Mouse (Mus musculus) splenic B cell, adult 2 months (primary cell): ENCODE measurements around the gene Cyp21a1.
"Not testable (repeated sequence)": the region's sequence is repeated elsewhere in the genome, so short reads cannot be mapped to it uniquely, and the experiment has no call there.

Experiments
- DNase-seq: peaks from one replicate; pipeline ENCODE4 v3.0.0-alpha.2; 2011; ENCODE audit warnings: low read depth, low spot score
- H3K27me3 ChIP-seq: 2 replicates; pipeline ENCODE4 v1.6.1; 2012; ENCODE audit warnings: mild to moderate bottlenecking, low read length, moderate library complexity, mixed read lengths; ENCODE audit not compliant: control insufficient read depth, poor library complexity, insufficient read depth, severe bottlenecking
- H3K36me3 ChIP-seq: 2 replicates; pipeline ENCODE4 v1.6.1; 2012; ENCODE audit warnings: mild to moderate bottlenecking, low read length, moderate library complexity, mixed read lengths; ENCODE audit not compliant: control insufficient read depth, poor library complexity, insufficient read depth, severe bottlenecking

Gene Cyp21a1

DNA sequence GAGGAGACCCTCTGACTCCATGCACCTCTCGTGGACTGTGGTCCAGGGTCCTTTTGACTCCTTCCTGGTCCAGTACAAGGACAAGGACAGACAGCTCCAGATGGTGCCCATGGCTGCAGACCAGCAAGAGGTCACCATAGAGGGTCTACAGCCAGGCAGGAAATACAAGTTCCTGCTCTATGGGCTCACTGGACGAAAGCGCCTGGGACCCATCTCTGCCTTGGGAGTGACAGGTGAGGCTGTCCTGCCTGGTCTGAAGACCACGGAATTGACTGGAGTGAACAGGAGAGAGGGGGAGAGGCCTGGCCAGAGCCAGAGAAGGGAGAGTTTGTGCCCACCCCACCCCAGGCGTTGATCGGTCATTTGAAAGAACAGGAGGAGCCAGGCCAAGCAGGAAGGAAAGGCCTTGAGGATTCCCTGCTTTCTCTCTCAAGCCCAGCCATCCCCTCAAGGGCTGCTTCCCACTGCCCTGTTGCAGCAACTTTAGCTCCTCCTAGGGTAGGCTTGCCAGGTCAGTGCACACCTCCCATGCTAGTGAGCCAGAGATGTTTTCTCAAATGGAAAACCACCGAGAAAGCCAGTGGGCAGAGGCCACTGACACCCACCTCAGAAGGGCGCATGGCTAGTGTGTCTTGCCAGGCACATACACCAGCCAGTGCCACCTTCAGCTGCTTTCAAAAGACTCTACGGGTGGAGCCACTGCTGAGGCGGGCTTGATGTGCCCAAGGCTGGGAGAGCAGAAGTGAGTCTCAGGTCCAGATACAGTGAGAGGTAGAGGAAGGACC is 7.0 kb downstream of the Cyp21a1 start:
- not testable (repeated sequence) for H3K36me3 ChIP-seq, H3K27me3 ChIP-seq, DNase-seq

DNA sequence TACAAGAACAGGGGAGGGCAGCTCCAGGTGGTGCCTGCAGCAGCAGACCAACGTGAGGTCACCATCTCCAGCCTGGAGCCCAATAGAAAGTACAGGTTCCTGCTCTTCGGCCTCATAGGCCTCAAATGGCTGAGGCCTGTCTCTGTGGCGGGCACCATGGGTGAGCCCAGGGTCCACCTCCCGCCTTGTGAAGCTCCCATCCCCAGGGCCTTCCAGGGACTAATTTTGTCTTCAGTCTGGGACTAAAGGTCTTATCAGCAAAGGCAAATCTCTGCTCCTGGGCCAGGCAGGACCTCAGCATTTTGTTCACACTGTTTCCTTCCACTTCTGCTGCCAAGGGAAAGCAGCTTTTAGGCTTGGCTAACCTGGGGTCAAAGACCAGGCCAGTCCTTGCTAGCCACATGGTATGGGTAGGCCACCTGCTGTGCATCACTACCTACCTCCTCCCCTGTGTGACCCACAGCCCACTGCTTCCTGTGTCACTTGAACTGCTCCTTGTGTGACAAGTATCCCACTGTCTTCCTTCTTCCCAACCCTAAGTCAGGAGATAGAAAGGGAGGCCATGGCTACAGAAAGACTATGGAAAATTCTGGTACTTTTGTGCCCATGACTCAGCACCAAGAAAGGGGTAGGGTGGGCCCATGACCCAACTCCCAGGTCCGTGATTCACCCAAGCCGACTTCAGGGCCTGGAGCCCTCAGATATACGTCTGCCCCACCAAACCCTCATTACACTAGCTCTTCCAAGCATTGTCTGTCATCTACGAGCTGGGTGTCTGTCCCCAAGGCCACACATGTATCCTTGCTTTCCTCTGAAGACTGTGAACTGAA is 7.8 kb downstream of the Cyp21a1 start:
- Histone ChIP-seq H3K36me3 (no peaks in the 10 kb centered on the region), H3K27me3 (no peaks in the 10 kb centered on the region)
- DNase-seq: no peak

DNA sequence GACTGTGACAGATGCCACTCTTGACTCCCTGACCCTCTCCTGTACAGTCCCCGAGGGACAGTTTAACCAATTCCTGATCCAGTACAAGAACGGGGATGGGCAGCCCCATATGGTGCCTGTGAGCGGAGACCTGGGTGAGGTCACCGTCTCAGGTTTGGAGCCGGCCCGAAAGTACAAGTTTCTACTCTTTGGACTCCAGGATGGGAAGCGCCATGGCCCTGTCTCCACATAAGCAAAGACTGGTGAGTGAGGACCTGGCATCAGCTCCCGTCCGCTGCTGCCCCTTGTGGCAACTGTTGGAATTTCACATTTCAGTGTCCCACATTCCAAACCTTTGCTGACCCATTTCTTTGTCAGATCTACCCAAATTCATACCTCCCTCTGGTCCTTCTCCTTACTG is 8.7 kb downstream of the Cyp21a1 start:
- no peaks in the 10 kb centered on the region for H3K36me3 ChIP-seq
- no peaks in the 10 kb centered on the region for H3K27me3 ChIP-seq
- DNase-seq: peak; percentile 39

DNA sequence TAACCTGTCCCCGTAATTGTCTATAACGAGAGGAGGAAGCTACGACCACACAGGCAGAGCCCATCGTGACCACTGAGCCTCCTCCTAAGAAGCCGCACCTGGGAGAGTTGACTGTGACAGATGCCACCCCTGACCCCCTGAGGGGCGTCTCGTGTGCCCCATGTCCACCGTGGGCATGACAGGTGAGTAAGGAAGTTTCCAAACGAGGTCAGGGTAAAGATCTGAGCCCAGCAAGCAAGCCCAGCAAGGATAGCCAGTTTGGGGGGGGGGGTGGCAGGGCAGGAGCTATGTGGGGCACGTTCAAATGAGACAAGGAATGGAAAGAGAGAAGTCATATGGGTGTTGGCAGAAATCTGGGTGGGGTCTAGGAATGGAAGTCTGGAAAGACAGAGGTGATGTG is 9.3 kb downstream of the Cyp21a1 start:
- H3K36me3 ChIP-seq: no peaks in the 10 kb centered on the region
- no peak for DNase-seq
- no peaks in the 10 kb centered on the region for H3K27me3 ChIP-seq

DNA sequence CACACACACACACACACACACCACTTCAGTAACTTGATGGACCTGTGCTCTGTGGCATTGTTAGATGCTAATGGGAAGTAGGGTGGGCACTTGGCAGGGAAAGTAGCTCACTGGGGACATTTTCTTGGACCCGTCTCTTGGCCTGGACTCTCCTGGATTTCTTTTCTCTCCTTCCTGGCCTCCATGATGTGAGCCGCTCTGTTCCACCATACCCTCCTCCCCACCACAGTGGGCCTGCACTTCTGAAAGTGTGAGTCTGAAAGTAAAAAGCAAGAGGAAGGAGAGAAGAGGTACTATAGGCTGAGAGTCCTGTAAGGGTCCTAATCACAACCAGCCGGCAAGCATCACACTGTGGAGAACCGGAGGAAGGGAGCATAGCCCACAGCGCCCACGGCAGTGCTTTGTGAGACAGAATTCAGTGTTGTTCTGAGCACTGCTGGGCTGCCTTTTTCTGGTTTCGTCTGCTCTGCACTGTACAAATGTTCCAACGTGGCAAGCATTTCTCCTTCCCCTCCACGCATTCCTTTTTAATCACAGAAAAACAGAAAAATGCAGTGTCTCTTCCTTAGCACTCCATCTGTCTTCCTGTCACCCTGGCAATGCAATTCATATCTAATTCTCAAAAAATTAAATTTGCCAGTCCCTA is 26.6 kb downstream of the Cyp21a1 start:
- DNase-seq: no peak
- Histone ChIP-seq H3K27me3 (no peaks in the 10 kb centered on the region), H3K36me3 (no peaks in the 10 kb centered on the region)

DNA sequence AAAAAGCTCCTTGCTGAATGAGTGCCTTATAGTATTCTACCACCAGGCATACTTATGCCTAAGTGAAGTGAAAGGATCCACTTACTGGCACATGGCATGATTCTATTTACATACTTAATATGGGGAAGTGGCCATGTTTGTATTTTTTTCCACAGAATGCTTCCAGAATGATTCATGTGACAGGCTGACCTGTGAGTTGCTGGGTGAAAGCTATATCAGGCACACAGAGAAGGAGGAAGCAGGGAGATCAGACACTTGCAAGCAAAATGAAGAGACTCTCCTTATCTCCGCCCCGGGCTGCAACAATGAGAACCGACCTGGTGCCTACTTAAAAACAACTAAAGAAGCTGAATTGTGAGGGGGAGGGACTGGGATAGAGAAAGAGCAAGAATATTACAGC is 42.9 kb downstream of the Cyp21a1 start:
- Histone ChIP-seq H3K27me3 (no peaks in the 10 kb centered on the region), H3K36me3 (no peaks in the 10 kb centered on the region)
- DNase-seq: no peak
